In genomic region chr5:140652587-140652986, GRCm38 (mm10) we compare ENCODE assay signal across 15 mouse cellular contexts. TPM values are rescaled to one million over a fixed set of nuclear protein-coding genes. Genes with fewer than 3 reads are reported as not detected.
A peak's percentile ranks its signal among the peaks of the same experiment; 100 is the strongest.
DNase-seq lines count a peak whose midpoint lies in the region; ATAC-seq lines count a peak whose summit lies in the region.
"Had no signal": no experiment of that assay in that cellular context is flagged by ENCODE, and none has a peak within 500 bp of the region (broad histone marks: within the 10 kb centered on the region; RNA-seq: fewer than 3 reads in every experiment).

No protein-coding gene starts in this region.

- peaks cover 15% of the 10 kb centered on the region for H3K4me1 ChIP-seq in forebrain, embryonic 12.5 days
- peaks cover 5% of the 10 kb centered on the region for H3K4me1 ChIP-seq in forebrain, embryonic 14.5 days (ENCODE audit: control insufficient read depth, insufficient read depth, low read length)
- H3K4me1 ChIP-seq in heart, embryonic 16.5 days (ENCODE audit: control insufficient read depth, insufficient read depth, low read length): peaks cover 16% of the 10 kb centered on the region

- H3K9ac ChIP-seq in forebrain, embryonic 12.5 days: no peak overlapping the region
- no peak overlapping the region for H3K9ac ChIP-seq in forebrain, embryonic 14.5 days (ENCODE audit: low read length)
- 0 out of 2 replicates have a peak overlapping the region, but pooled peaks have one; percentile 7 for H3K9ac ChIP-seq in heart, embryonic 16.5 days (ENCODE audit: low read length)
- H3K9ac ChIP-seq: limb, embryonic 13.5 days had no signal

- H3K27me3 ChIP-seq in forebrain, embryonic 12.5 days: 0 out of 2 replicates have a peak, but pooled peaks cover 5% of the 10 kb centered on the region
- no peaks in the 10 kb centered on the region for H3K27me3 ChIP-seq in forebrain, embryonic 14.5 days (replicated peaks; ENCODE audit: control insufficient read depth, insufficient read depth, low read length)
- no peaks in the 10 kb centered on the region for H3K27me3 ChIP-seq in heart, embryonic 16.5 days (ENCODE audit: control insufficient read depth, insufficient read depth, low read length)
- H3K27me3 ChIP-seq: limb, embryonic 13.5 days had no signal

- no peaks in the 10 kb centered on the region for H3K36me3 ChIP-seq in forebrain, embryonic 12.5 days (replicated peaks)
- no peaks in the 10 kb centered on the region for H3K36me3 ChIP-seq in forebrain, embryonic 14.5 days (ENCODE audit: control insufficient read depth, insufficient read depth, low read length)
- no peaks in the 10 kb centered on the region for H3K36me3 ChIP-seq in heart, embryonic 16.5 days (ENCODE audit: control insufficient read depth, insufficient read depth)
- H3K36me3 ChIP-seq: limb, embryonic 13.5 days had no signal

- DNase-seq in forebrain, embryonic 14.5 days (ENCODE audit: low spot score): no peak
- peak; percentile 39 for DNase-seq in kidney, postnatal 10 days
- no peak for DNase-seq in kidney, adult 18-20 months
- DNase-seq in lung, postnatal 14 days: peak; percentile 44
- DNase-seq in cerebellum, adult 9-11 months: no peak
- DNase-seq: B cell, adult 2 months; midbrain, embryonic 14.5 days; right cerebral cortex, postnatal 14 days had no signal

- H3K9me3 ChIP-seq in forebrain, embryonic 12.5 days: no peaks in the 10 kb centered on the region
- no peaks in the 10 kb centered on the region for H3K9me3 ChIP-seq in forebrain, embryonic 14.5 days (replicated peaks; ENCODE audit: control insufficient read depth, low read length)
- no peaks in the 10 kb centered on the region for H3K9me3 ChIP-seq in heart, embryonic 16.5 days (replicated peaks; ENCODE audit: control insufficient read depth, low read length)
- H3K9me3 ChIP-seq: limb, embryonic 13.5 days had no signal

- no peak overlapping the region for H3K4me2 ChIP-seq in forebrain, embryonic 12.5 days
- H3K4me2 ChIP-seq in forebrain, embryonic 14.5 days (ENCODE audit: low read length): no peak overlapping the region
- H3K4me2 ChIP-seq in heart, embryonic 16.5 days (ENCODE audit: low read depth, low read length): no peak overlapping the region
- H3K4me2 ChIP-seq: limb, embryonic 13.5 days had no signal

- ATAC-seq in forebrain, embryonic 12.5 days (ENCODE audit: low FRiP score): no peak
- no peak for ATAC-seq in forebrain, embryonic 14.5 days
- ATAC-seq in heart, embryonic 16.5 days (replicated peaks; ENCODE audit: extremely low read depth, insufficient read depth, low FRiP score): peak; percentile 38
- ATAC-seq in CD4-positive, CD25-positive, alpha-beta regulatory T cell, adult 4 months: no peak
- ATAC-seq: hindbrain, embryonic 16.5 days had no signal

- H3K4me3 ChIP-seq in forebrain, embryonic 12.5 days (replicated peaks): no peak overlapping the region
- no peak overlapping the region for H3K4me3 ChIP-seq in forebrain, embryonic 14.5 days (ENCODE audit: low read depth, low read length)
- no peak overlapping the region for H3K4me3 ChIP-seq in heart, embryonic 16.5 days (ENCODE audit: low read length)
- H3K4me3 ChIP-seq: erythroblast, embryonic 14.5 days; limb, embryonic 13.5 days had no signal

- WGBS in forebrain, embryonic 12.5 days: 79% methylated on average over 7 of the region's 7 CpGs
- 74% methylated on average over 7 of the region's 7 CpGs for WGBS in forebrain, embryonic 14.5 days
- 15% methylated on average over 7 of the region's 7 CpGs for WGBS in heart, embryonic 16.5 days

- 0 out of 2 replicates have a peak overlapping the region, but pooled peaks have one; percentile 5 for H3K27ac ChIP-seq in forebrain, embryonic 12.5 days
- no peak overlapping the region for H3K27ac ChIP-seq in forebrain, embryonic 14.5 days (ENCODE audit: low read depth, low read length)
- H3K27ac ChIP-seq in heart, embryonic 16.5 days (ENCODE audit: low read length): peak overlapping the region; percentile 87
- H3K27ac ChIP-seq: limb, embryonic 13.5 days; macrophage had no signal

RNA-seq across cellular contexts. Expression of gene Ttyh3, which starts 3.8 kb away (rescaled TPM):
- 84.5 and 88.0 TPM in 2 replicates for polyA plus RNA-seq in forebrain, embryonic 12.5 days (2016; fragmentation: Nextera tagmentation; extraction: Ambion mirVana)
- polyA plus RNA-seq in forebrain, embryonic 14.5 days (2014; fragmentation: Nextera tagmentation; extraction: Ambion mirVana): 65.8 and 72.3 TPM in 2 replicates
- polyA plus RNA-seq in heart, embryonic 16.5 days (2015; fragmentation: Nextera tagmentation; extraction: Ambion mirVana): 16.3 and 17.9 TPM in 2 replicates
- polyA plus RNA-seq in CD4-positive, CD25-positive, alpha-beta regulatory T cell, adult 4 months (2017; shearing (Covaris generic)): 1 to 10 TPM; 4.9 to 6.7 TPM

RNA-seq across cellular contexts. Expression of gene Lfng, which starts 45.5 kb away (rescaled TPM):
- 30.9 and 32.8 TPM in 2 replicates for polyA plus RNA-seq in forebrain, embryonic 12.5 days (2016; fragmentation: Nextera tagmentation; extraction: Ambion mirVana)
- 30.9 TPM in 2 replicates for polyA plus RNA-seq in forebrain, embryonic 14.5 days (2014; fragmentation: Nextera tagmentation; extraction: Ambion mirVana)
- polyA plus RNA-seq in heart, embryonic 16.5 days (2015; fragmentation: Nextera tagmentation; extraction: Ambion mirVana): 6.2 and 7.7 TPM in 2 replicates
- polyA plus RNA-seq in CD4-positive, CD25-positive, alpha-beta regulatory T cell, adult 4 months (2017; shearing (Covaris generic)): 10 to 100 TPM; 24.2 to 26.2 TPM

RNA-seq across cellular contexts. Expression of gene Iqce, which starts 49.6 kb away (rescaled TPM):
- 30.7 and 31.2 TPM in 2 replicates for polyA plus RNA-seq in forebrain, embryonic 12.5 days (2016; fragmentation: Nextera tagmentation; extraction: Ambion mirVana)
- 13.4 and 18.9 TPM in 2 replicates for polyA plus RNA-seq in forebrain, embryonic 14.5 days (2014; fragmentation: Nextera tagmentation; extraction: Ambion mirVana)
- 9.6 and 10.3 TPM in 2 replicates for polyA plus RNA-seq in heart, embryonic 16.5 days (2015; fragmentation: Nextera tagmentation; extraction: Ambion mirVana)
- 10 to 100 TPM; 22.2 to 34.3 TPM for polyA plus RNA-seq in CD4-positive, CD25-positive, alpha-beta regulatory T cell, adult 4 months (2017; shearing (Covaris generic))

RNA-seq across cellular contexts. Expression of gene Brat1, which starts 52.2 kb away (rescaled TPM):
- 20.5 and 24.0 TPM in 2 replicates for polyA plus RNA-seq in forebrain, embryonic 12.5 days (2016; fragmentation: Nextera tagmentation; extraction: Ambion mirVana)
- polyA plus RNA-seq in forebrain, embryonic 14.5 days (2014; fragmentation: Nextera tagmentation; extraction: Ambion mirVana): 14.3 and 19.8 TPM in 2 replicates
- 15.3 and 16.6 TPM in 2 replicates for polyA plus RNA-seq in heart, embryonic 16.5 days (2015; fragmentation: Nextera tagmentation; extraction: Ambion mirVana)
- 10 to 100 TPM; 15.4 to 33.1 TPM for polyA plus RNA-seq in CD4-positive, CD25-positive, alpha-beta regulatory T cell, adult 4 months (2017; shearing (Covaris generic))

Comparison
In these comparisons a context has a peak if more than half of its experiments do, and no peak if none do; other contexts are left out.
1. DNase-seq: peak in kidney, postnatal 10 days (single experiment) and lung, postnatal 14 days (single experiment); none in forebrain, embryonic 14.5 days (single experiment), kidney, adult 18-20 months (single experiment) and cerebellum, adult 9-11 months (single experiment).